Mouse (Mus musculus) ES-CJ7 (cell line): Measurements from ENCODE around the gene Ptgdr.
"Not testable (repeated sequence)": the region's sequence is repeated elsewhere in the genome, so short reads cannot be mapped to it uniquely, and the experiment has no call there.

Experiments used
- DNase-seq: peaks from one replicate; pipeline ENCODE4 v3.0.0; 2011; ENCODE audit warnings: low read depth, low spot score

Ptgdr gene

GRCm38 (mm10) chr14:44858868-44859613 lies at the start of gene Ptgdr:
Gene Ptgdr (minus strand): TSS chr14:44859375.
- peak; percentile 56 for DNase-seq

DNA sequence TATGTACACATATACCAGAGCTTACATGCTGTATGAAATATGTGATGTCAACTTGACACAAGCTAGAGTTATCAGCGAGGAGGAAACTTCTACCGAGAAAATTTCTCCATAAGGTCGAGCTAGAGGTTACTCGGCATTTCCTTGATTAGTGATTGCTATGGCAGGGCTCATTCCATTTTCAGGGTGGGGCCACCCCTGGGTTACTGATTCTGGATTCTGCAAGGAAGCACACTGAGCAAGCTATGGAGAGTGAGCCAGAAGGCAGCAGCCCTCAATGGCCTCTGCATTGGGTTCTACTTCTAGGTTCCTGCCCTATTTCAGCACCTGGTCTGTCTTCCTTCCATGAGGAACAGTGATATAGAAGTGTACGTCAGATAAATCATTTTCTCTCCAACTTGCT lies 48.6 kb upstream of the Ptgdr start:
- DNase-seq = no peak

DNA sequence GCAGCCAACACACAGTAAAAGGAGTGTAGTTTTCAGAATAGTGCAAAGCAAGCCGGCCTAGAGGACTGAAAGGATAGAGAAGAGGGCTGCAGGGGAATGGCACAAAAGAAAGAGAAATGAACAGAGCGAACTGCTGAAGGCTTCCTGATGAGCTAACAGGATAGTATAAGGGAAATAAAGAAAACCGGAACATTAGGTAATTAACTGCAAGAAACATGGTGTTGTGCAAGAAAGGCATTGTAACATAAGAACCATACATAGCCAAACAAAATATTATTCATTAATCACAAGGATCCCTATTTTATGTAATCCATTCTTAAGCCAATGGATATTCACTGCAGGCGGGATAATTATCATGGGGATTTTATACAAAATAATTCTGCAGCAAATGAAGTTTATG lies 45.0 kb upstream of the Ptgdr start:
- DNase-seq = no peak

GRCm38 (mm10) chr14:44901735-44902134 lies 42.6 kb upstream of the Ptgdr start:
- not testable (repeated sequence) for DNase-seq

DNA sequence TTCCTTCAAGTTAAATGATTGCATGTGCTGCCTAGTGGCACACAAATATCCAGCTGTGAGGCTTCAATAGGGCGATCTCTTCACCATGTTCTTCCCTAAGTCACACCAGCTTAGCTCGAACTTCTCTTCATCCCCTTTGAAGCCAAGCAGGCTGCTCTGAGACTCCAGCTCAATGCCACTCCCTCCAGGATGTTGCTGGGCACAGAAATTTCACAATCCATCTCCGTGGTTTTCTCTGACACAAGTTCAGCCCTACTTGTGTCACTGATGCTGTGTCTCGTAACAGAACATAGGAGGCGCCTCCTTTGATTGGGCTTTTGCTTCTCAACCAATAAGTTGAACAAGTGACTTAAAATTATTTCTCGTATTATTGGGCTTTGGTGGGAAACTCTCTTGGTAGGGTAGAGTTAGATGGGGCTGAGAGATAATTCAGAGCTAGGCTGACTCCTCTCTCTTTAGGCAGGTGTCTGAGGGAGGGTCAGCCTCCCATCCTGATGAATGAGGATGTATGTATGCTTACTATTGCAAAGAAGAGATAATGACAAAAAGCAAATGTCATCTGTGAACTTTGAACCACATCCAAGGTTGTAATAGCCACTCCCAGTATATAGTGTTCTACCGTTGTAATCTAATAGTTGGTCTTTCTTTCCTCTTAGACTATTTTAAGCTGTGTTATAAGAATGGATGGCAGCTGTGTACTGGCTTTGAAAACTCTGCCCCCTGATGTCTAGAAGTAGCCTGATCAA lies 32.4 kb upstream of the Ptgdr start:
- no peak for DNase-seq

GRCm38 (mm10) chr14:44869686-44870085 lies 10.5 kb upstream of the Ptgdr start:
- no peak for DNase-seq

DNA sequence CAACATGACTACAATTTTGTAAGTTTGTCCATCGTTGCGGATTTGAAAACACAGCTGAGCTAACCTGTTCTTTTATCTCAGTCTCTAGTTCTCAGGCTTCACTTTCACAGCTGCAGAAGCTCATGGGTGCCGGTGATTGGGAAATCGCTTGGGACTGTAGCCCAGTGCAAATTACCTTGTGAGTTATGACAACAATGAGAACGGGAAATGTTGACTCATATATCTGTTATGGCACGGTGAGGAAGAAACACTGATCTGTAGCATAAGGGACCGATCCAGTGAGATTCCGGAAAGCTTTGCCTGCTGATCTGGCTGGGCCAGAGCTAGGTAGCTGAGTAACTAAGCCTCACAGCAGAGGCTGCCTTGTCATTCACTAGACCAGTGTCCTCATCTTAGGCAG lies 6.5 kb upstream of the Ptgdr start:
- DNase-seq = no peak

DNA sequence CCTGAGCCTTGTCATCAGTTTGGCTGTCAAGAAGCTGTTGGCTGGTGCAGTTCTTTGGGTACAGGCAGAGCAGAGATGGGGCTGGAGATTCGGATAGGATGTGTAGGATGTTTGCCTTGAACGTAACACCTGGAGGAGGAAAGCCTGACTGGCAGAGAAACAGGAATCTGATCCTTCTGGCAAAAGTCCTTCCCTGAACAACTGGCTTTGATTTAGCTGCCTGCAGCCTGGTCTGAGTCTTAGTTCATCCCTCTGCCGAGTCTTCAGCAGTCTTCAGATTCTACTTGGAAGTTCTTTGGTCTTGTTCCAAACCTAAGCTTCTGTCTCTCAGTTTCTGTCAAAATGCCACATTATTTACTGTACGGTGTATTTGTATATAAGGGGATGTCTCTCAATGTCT lies 3.9 kb upstream of the Ptgdr start:
- no peak for DNase-seq

- DNase-seq = no peak
Measured at GRCm38 (mm10) chr14:44861161-44861560, 2.0 kb upstream of the Ptgdr start.

GRCm38 (mm10) chr14:44858372-44858771 lies 803 bp downstream of the Ptgdr start:
- peak; percentile 6 for DNase-seq

DNA sequence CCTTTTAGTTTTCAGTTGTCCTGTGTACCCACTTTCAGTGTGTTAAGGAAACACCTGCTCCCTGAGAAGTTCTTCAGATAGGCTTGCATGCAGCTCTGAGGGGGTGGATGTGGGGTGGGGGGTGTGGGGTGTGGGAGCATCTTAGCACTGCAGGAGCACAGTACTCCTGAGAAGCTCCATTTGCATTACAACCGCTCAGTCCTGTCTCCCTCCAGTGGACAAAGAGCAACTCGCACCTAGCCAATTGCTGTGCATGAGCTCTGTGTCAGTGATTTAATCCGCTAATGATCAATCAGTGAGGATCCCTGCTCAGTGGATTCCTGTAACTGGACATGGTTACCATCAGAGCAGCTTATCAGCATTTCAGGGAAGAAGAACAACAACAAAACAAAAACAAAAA lies 8.5 kb downstream of the Ptgdr start:
- peak; percentile 64 for DNase-seq

GRCm38 (mm10) chr14:44847740-44848139 lies 11.4 kb downstream of the Ptgdr start:
- DNase-seq = no peak

DNA sequence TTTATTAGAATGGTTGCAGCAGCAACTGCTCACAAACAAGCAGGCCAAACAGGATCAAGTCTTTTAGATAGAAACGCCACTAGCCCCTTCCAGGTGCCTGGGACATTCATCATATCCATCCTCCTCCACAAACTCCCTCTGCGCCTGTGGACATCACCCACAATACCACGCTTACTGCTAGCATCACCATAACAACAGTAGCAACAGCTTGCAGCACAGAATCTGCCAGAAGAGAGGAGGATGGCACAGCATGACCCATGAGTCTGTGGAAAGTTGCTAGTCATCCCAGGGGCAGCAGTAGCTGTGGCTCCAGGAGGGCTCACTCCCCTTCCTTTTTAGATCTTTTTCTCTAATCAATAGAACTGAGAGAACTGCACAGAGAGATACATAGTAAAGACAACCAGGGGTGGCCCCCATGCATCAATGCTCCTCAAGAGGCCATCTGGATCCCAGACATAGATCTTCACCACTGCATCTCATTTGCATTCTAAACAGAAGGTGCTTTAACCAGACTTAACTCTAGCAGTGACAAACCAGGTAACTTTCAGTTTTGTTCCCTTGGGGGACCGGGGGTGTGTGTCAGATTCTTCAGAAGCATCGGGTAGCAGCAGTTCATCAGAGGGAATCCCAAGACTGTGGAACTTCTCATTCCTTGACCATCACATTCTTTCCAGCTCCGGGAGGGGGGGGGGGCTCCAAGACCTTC lies 12.5 kb downstream of the Ptgdr start:
- no peak for DNase-seq

- peak; percentile 27 for DNase-seq
Measured at GRCm38 (mm10) chr14:44843768-44844755, 15.1 kb downstream of the Ptgdr start.

- DNase-seq = peak; percentile 86
Measured at GRCm38 (mm10) chr14:44838685-44839084, 20.5 kb downstream of the Ptgdr start.

GRCm38 (mm10) chr14:44835132-44835531 lies 24.0 kb downstream of the Ptgdr start:
- DNase-seq = no peak

DNA sequence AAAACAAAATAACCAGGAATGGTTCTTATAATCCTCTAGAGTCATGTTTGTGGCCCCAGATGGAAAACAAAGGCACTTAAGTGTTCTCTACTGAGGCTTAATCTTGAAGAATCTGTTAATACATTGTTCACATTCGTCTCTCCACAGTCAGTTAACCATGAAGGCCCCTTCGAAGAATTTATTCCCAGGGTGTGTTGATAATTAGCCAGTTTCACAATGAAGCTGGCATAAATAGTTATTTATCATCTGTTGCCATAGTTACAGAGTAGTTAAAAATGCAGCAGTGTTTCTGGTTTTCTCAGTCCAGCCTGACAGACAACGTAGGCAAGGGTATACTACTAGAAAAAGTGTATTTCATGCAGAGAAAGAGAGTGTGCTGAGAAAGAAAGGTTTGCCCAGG lies 25.0 kb downstream of the Ptgdr start:
- DNase-seq = not testable (repeated sequence)

GRCm38 (mm10) chr14:44833096-44833495 lies 26.1 kb downstream of the Ptgdr start:
- DNase-seq = peak; percentile 23

- no peak for DNase-seq
Measured at GRCm38 (mm10) chr14:44827736-44828135, 31.4 kb downstream of the Ptgdr start.

- no peak for DNase-seq
Measured at GRCm38 (mm10) chr14:44821177-44822057, 37.8 kb downstream of the Ptgdr start.
